Mouse (Mus musculus): ENCODE results near the gene Git1. TPM values are rescaled to one million over a fixed set of nuclear protein-coding genes. Genes with fewer than 3 reads are reported as not detected.

Gene Git1
- polyA plus RNA-seq, 1 experiment from 2014 or later, result 10.3 TPM

DNA sequence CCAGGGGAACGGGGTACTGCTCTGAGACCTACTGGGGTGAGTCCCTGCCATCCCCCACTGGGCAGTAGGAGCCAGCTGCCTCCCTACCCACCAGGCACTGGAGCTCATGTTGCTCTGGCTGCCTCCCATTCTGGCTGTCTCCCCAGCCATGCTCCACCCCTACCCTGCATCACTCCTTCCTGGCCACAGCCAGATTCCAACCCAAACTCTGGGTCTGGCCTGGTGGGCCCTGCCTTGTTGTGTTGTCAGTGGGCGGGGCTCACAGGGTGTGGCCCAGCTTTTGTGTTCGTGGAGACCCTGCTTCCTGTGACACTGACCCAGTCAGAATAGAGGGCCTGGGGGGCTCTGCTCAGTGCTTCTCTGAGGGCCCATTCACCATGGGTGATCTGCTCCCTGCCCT, 10.1 kb downstream of the Git1 start:
- Histone ChIP-seq H3K4me2 (no peak overlapping the region), H3K36me3 (peaks cover 92% of the 10 kb centered on the region), H3K27me3 (no peaks in the 10 kb centered on the region), H3K4me1 (replicated peaks) (peaks cover 21% of the 10 kb centered on the region), H3K27ac (no peak overlapping the region), H3K9ac (replicated peaks) (no peak overlapping the region; the same call in 1 of the 2 replicates), H3K4me3 (replicated peaks) (no peak overlapping the region), H3K9me3 (no peaks in the 10 kb centered on the region)
- 64% methylated on average over 3 of the region's 3 CpGs for WGBS
- no peak for ATAC-seq (ENCODE audit: insufficient number of reproducible peaks, insufficient read depth, low FRiP score, low TSS enrichment, low read depth)

DNA sequence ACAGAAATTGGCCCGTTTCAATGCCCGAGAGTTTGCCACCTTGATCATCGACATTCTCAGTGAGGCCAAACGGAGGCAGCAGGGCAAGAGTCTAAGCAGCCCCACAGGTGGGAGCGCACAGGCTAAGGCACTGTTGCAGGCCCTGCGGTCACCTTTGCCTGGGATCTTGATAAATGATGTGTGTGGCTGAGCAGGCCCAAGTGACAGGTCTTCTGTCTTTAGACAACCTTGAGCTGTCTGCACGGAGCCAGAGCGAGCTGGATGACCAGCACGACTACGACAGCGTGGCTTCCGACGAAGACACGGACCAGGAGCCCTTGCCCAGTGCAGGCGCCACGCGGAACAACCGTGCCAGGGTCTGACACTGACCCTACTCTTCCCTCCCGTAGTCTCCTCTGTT, 11.0 kb downstream of the Git1 start:
- Histone ChIP-seq H3K27me3 (no peaks in the 10 kb centered on the region), H3K4me2 (no peak overlapping the region), H3K36me3 (peaks cover 94% of the 10 kb centered on the region), H3K9ac (replicated peaks) (no peak overlapping the region), H3K27ac (no peak overlapping the region), H3K9me3 (no peaks in the 10 kb centered on the region), H3K4me3 (replicated peaks) (no peak overlapping the region), H3K4me1 (replicated peaks) (peaks cover 22% of the 10 kb centered on the region)
- no peak for ATAC-seq (ENCODE audit: insufficient number of reproducible peaks, insufficient read depth, low FRiP score, low TSS enrichment, low read depth)
- WGBS, result 94% methylated on average over 19 of the region's 19 CpGs

DNA sequence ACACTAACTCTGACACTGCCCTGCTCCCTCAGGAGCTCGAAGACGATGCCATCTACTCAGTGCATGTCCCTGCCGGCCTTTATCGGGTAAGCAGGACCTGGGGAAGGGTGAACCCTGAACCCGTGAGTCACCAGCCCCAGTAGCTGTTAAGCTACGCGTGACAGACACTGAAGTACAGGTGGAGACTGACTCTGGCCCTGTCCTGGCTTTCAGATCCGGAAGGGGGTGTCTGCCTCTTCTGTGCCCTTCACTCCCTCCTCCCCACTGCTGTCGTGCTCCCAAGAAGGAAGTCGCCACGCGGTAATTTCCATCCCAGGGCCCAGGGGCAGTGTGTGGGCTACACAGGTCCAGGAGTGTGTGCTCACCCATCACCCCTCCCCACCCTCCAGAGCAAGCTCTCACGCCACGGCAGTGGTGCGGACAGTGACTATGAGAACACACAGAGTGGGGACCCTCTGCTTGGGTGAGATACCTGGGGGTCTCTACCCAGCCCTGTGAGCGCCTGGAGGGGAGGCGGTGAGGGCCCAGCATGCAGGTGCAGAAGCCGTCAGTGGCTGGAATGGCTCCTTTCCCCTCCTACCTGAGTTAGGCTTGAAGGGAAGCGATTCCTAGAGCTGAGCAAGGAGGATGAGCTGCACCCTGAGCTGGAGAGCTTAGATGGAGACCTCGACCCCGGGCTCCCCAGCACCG, 12.1 kb downstream of the Git1 start:
- no peak overlapping the region for H3K9ac ChIP-seq (replicated peaks)
- H3K27ac ChIP-seq, result 0 out of 2 replicates have a peak overlapping the region, but pooled peaks have one; percentile 29
- peaks cover 94% of the 10 kb centered on the region for H3K36me3 ChIP-seq
- 89% methylated on average over 22 of the region's 22 CpGs for WGBS
- no peaks in the 10 kb centered on the region for H3K9me3 ChIP-seq
- no peak overlapping the region for H3K4me2 ChIP-seq
- no peak overlapping the region for H3K4me3 ChIP-seq (replicated peaks)
- H3K4me1 ChIP-seq (replicated peaks), result peaks cover 16% of the 10 kb centered on the region
- H3K27me3 ChIP-seq, result no peaks in the 10 kb centered on the region
- ATAC-seq (ENCODE audit: insufficient number of reproducible peaks, insufficient read depth, low FRiP score, low TSS enrichment, low read depth), result no peak

DNA sequence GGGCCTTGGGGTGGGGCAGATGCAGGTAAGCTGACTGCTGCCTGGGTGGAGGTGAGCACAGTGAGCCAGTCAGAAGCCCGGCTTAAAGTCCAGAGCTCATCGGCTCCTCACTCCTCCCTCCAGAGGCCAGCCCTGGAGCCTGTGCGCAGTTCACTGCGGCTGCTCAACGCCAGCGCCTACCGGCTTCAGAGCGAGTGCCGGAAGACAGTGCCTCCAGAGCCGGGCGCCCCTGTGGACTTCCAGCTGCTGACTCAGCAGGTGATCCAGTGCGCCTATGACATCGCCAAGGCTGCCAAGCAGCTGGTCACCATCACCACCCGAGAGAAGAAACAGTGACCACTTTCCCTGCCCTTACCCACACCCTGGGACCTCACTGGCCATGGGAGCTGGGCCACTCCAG, 12.9 kb downstream of the Git1 start:
- Histone ChIP-seq H3K4me1 (replicated peaks) (peaks cover 8% of the 10 kb centered on the region), H3K4me2 (no peak overlapping the region), H3K4me3 (replicated peaks) (no peak overlapping the region), H3K27ac (0 out of 2 replicates have a peak overlapping the region, but pooled peaks have one; percentile 29), H3K27me3 (no peaks in the 10 kb centered on the region), H3K9ac (replicated peaks) (no peak overlapping the region), H3K9me3 (no peaks in the 10 kb centered on the region), H3K36me3 (peaks cover 89% of the 10 kb centered on the region)
- WGBS, result 88% methylated on average over 14 of the region's 14 CpGs
- ATAC-seq (ENCODE audit: insufficient number of reproducible peaks, insufficient read depth, low FRiP score, low TSS enrichment, low read depth), result no peak

DNA sequence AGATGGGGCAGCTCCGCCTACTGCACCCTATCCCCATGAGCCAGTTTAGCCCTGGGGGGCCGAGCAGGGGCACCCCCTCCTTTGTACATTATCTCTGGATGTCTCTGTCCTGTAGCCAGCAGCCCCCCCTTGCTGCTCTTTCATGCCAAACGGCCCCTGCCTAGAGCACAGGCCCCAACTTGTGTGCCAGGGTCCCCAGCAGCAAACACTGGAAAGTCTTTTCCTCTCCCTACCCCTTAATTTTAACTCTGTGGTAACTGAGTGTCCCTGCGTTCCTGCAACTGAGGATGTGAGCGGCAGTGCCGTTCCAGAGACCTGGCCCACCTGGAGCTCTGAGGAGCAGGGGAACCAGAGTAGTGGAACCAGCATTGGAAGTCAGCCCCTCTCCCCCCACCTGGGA, 13.6 kb downstream of the Git1 start:
- Histone ChIP-seq H3K27me3 (no peaks in the 10 kb centered on the region), H3K27ac (0 out of 2 replicates have a peak overlapping the region, but pooled peaks have one; percentile 30), H3K36me3 (peaks cover 83% of the 10 kb centered on the region), H3K4me3 (replicated peaks) (no peak overlapping the region), H3K9ac (replicated peaks) (no peak overlapping the region), H3K4me2 (no peak overlapping the region), H3K9me3 (no peaks in the 10 kb centered on the region), H3K4me1 (replicated peaks) (peaks cover 11% of the 10 kb centered on the region)
- ATAC-seq (ENCODE audit: insufficient number of reproducible peaks, insufficient read depth, low FRiP score, low TSS enrichment, low read depth), result no peak
- 86% methylated on average over 6 of the region's 6 CpGs for WGBS

DNA sequence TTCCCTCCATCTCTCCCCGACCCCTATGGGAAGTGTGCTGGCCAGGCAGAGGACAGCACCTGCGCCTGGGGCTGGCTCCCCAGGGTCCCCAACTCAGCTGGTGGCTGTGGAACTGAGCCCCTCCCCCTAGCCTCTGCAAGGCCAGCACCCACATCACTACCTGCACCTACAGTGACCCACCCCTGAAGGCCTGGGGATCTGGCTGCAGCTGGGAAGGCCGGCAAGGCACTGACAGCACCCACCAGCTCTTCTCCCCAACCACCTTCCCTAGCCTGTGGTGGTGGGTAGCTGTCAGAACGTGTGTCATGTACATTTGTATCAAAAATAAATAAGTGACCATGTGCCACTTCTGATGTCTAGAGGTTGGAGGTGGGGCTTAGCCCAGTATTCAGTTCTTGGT, 14.1 kb downstream of the Git1 start:
- 74% methylated on average over 4 of the region's 4 CpGs for WGBS
- no peak overlapping the region for H3K9ac ChIP-seq (replicated peaks)
- H3K9me3 ChIP-seq, result no peaks in the 10 kb centered on the region
- no peaks in the 10 kb centered on the region for H3K27me3 ChIP-seq
- H3K36me3 ChIP-seq, result peaks cover 79% of the 10 kb centered on the region
- no peak for ATAC-seq (ENCODE audit: insufficient number of reproducible peaks, insufficient read depth, low FRiP score, low TSS enrichment, low read depth)
- no peak overlapping the region for H3K4me2 ChIP-seq
- peak overlapping the region; percentile 30 for H3K27ac ChIP-seq
- no peak overlapping the region for H3K4me3 ChIP-seq (replicated peaks)
- H3K4me1 ChIP-seq (replicated peaks), result peaks cover 15% of the 10 kb centered on the region

DNA sequence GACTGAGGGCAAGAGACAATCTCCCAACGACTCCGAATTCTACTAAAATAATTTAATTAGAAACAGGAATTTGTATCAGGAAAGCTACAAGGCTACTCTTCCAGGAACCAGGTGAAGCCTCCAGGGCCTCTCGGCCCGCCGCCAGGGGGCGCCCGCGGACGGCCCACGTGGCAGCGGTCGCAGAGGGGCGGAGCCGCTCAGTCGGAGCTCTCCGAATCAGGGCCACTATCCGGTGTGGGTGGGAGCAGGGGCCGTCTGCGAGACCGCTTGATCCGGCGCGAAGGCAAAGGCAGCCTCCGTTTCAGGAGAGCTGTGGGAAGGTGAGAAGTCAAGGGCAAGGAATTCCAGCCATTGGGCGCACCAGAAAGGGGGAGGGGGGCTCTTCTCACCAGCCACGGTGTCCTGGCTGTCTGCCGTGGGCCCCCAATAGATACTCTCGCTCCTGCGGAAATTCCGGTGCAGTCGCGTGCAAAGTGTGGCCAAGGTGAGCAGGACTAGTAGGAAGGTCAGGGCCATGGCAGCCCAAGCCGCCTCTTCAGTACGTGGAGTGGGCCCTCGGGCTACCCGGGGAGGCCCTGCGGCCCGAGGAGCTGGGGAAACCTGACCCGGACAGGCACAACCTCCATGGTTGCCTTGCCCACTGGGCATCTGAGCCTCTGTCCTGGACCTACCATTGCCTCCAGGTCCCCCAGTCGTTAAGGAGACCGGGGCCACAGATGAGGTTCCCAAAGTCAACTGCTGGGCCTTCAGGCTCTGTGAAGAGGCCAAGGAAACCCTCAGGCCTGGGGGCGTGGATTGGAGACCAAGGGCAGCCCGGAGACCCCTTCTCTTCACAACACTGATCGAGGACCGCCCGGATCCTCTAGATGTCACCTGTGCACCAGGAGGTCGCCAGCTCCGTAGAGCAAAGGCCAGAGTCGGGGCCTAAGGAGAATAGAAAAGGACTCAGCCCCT, 15.0 kb downstream of the Git1 start:
- peak; percentile 70; the same call in 1 of the 2 replicates for ATAC-seq (ENCODE audit: insufficient number of reproducible peaks, insufficient read depth, low FRiP score, low TSS enrichment, low read depth)
- Histone ChIP-seq H3K9me3 (no peaks in the 10 kb centered on the region), H3K4me3 (replicated peaks) (peak overlapping the region; percentile 38), H3K27ac (peak overlapping the region; percentile 56), H3K27me3 (no peaks in the 10 kb centered on the region), H3K36me3 (peaks cover 69% of the 10 kb centered on the region), H3K4me1 (replicated peaks) (peaks cover 16% of the 10 kb centered on the region), H3K4me2 (peak overlapping the region; percentile 76), H3K9ac (replicated peaks) (peak overlapping the region; percentile 58)
- WGBS, result 16% methylated on average over 49 of the region's 49 CpGs

DNA sequence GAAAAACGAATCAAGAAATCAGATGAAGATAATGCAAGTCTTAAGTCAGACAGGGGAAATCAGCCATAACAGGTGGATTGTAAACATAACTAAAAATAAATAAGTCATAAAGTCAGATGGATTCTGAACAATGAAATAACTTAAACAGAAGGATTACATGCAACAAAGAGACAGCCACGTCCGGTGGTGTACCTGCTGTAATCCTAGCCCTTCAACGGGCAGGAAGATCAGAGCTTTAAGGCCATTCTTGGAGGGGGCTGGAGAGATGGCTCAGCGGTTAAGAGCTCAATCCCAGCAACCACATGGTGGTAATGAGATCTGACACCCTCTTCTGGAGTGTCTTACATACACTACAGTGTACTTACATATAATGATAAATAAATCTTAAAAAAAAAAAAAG, 18.0 kb downstream of the Git1 start:
- H3K36me3 ChIP-seq, result peaks cover 39% of the 10 kb centered on the region
- no peak overlapping the region for H3K9ac ChIP-seq (replicated peaks)
- no peak overlapping the region for H3K27ac ChIP-seq
- H3K27me3 ChIP-seq, result peaks cover 28% of the 10 kb centered on the region
- no peaks in the 10 kb centered on the region for H3K9me3 ChIP-seq
- H3K4me2 ChIP-seq, result no peak overlapping the region
- WGBS, result 79% methylated on average over 5 of the region's 5 CpGs
- no peak for ATAC-seq (ENCODE audit: insufficient number of reproducible peaks, insufficient read depth, low FRiP score, low TSS enrichment, low read depth)
- H3K4me3 ChIP-seq (replicated peaks), result no peak overlapping the region
- H3K4me1 ChIP-seq (replicated peaks), result peaks cover 41% of the 10 kb centered on the region

DNA sequence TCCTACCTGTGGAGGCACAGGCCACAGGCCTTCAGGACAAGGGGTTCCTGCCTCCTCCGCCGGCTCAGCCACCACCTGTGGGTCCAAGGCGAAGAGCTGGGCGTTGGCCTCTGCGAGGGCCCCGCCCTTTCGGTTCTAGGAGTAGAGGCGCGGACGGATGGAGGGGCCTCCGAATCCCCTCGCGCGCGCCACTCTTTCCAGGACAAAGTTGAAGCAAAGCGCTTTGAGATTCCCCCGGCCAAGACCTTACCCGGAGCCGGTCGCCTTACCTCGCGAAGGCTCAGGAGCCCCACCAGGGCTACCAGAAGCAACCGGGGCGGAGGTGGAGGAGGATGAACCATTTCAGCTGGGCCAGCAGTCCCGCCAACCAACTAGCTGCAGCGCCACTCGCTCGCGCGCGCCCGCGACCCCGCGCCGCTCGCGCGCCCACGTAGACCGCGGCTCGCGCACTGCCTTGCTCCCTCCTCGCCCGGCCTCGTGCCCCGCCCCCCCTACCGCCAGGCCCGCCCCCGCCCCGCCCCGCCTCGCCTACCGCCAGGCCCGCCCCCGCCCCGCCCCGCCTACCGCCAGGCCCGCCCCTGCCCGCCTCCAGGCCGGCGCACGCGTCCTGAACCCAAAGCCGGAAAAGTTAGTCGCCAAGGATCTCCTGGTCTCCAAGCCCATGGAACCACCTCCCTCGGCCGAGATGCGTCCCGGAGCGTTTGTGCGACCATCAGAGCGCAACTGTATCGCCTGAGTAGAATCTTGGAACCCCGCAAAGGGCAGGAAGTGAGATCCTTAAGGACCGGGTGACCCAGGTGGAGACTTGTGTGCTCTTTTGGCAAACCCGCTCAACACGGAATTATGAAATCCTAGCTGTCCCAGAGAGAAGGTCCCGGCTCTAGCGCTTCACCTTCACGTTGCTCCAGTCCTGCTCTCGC, 19.8 kb downstream of the Git1 start:
- Histone ChIP-seq H3K9me3 (no peaks in the 10 kb centered on the region), H3K9ac (replicated peaks) (peak overlapping the region; percentile 78), H3K27ac (peak overlapping the region; percentile 83), H3K4me3 (replicated peaks) (peak overlapping the region; percentile 66), H3K27me3 (peaks cover 45% of the 10 kb centered on the region), H3K36me3 (peaks cover 24% of the 10 kb centered on the region), H3K4me2 (peak overlapping the region; percentile 95), H3K4me1 (replicated peaks) (peaks cover 42% of the 10 kb centered on the region)
- peak; percentile 48 for ATAC-seq (ENCODE audit: insufficient number of reproducible peaks, insufficient read depth, low FRiP score, low TSS enrichment, low read depth)
- under 1% methylated on average over 54 of the region's 84 CpGs for WGBS

DNA sequence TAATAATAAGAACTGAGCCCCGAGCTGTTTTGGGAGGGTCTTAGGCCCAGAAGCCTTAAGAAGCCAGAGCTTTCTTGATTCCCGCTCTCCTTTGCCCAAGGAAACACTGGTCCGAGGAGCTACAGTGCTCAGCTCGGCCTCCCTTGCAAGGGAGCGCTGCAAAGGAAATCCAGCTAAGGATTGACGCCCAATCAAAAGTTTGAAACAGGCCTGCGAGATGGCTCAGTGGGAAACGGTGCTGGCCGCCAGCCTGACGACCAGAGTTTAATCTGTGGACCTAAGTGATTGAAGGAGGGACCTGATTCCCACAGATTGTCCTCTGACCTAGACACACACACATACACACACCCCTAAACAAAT, 20.4 kb downstream of the Git1 start:
- WGBS, result 8% methylated on average over 10 of the region's 10 CpGs
- peaks cover 50% of the 10 kb centered on the region for H3K27me3 ChIP-seq

More for the DNA sequence above, 20.4 kb downstream of the Git1 start:
- ATAC-seq (ENCODE audit: insufficient number of reproducible peaks, insufficient read depth, low FRiP score, low TSS enrichment, low read depth), result no peak; the same call in 1 of the 2 replicates
- Histone ChIP-seq H3K27ac (no peak overlapping the region), H3K9ac (replicated peaks) (peak overlapping the region; percentile 52; the same call in 1 of the 2 replicates), H3K4me3 (replicated peaks) (peak overlapping the region; percentile 66), H3K4me2 (peak overlapping the region; percentile 95), H3K4me1 (replicated peaks) (peaks cover 36% of the 10 kb centered on the region), H3K9me3 (no peaks in the 10 kb centered on the region), H3K36me3 (peaks cover 19% of the 10 kb centered on the region)
